Mouse (Mus musculus) adrenal gland, adult 2 months (tissue): ENCODE data around the gene Pgbd5. TPM values are rescaled to one million over a fixed set of nuclear protein-coding genes. Genes with fewer than 3 reads are reported as not detected.
"Not testable (repeated sequence)": the region's sequence is repeated elsewhere in the genome, so short reads cannot be mapped to it uniquely, and the experiment has no call there.

Experiments
- DNase-seq: peaks from one replicate; pipeline ENCODE4 v3.0.0; 2021
- polyA plus RNA-seq: library from polyadenylated mRNA; depleted of rRNA; stranded (reverse); fragments of >200 nt; gene quantifications from 2 replicates; pipeline ENCODE4 v1.2.3, GENCODE M21; 2012
- total RNA-seq, 2 experiments: library from RNA; stranded (reverse); gene quantifications; 2 replicates each; pipeline ENCODE4 v1.2.3; 2021

Gene Pgbd5
- total and polyA plus RNA-seq, 3 experiments = 5.3 to 8.6 (median 5.4) TPM

DNA sequence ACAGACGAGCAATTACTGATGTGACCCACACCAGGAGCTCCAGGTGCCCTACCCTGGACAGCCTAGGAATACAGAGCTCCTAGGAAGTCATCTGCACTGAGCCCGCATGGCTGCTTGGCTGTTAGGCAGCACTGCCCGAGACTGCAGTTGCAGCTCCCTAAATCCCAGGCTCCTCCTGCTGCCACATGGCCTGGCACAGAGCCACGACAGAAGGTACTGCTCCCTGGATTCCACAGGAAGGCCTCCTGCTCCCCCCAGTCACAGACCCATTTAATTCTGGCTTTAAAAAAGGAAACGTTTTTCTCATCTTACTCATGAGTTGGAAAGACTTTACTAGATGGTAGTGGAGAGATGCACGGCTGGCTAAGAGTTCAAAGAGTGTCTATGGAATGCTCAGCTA is 10.0 kb downstream of the Pgbd5 start:
- no peak for DNase-seq

DNA sequence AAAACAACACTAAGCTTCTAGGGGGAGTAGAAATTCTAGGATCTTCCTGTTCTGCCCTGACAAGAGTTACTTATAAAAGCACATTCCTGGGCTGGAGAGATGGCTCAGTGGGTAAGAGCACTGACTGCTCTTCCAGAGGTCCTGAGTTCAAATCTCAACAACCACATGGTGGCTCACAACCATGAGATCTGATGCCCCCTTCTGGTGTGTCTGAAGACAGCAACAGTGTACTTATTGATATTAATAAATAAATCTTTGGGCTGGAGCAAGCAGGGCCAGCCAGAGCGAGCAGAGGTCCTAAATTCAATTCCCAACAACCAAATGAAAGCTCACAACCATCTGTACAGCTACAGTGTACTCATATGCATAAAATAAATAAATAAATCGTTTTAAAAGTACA is 10.7 kb downstream of the Pgbd5 start:
- not testable (repeated sequence) for DNase-seq

DNA sequence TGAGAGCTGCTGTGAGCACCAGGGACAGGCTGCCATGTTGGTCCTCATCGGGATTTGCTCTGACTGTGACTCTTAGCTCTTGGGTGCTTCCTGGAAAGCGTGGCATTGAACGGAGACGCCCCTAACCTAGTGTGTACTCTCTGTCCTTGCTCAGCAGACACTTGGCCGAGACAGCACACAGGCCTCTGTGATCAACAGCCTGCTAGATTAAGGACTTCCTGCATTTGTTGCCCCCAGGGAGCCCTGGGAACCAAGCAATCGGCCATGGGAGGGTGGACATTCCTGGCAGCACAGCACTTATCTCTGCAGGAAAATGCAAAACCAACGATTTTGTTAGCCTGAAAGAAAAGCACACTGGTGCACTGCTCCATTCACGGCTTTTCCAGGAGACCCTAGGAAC is 18.0 kb downstream of the Pgbd5 start:
- DNase-seq = no peak

DNA sequence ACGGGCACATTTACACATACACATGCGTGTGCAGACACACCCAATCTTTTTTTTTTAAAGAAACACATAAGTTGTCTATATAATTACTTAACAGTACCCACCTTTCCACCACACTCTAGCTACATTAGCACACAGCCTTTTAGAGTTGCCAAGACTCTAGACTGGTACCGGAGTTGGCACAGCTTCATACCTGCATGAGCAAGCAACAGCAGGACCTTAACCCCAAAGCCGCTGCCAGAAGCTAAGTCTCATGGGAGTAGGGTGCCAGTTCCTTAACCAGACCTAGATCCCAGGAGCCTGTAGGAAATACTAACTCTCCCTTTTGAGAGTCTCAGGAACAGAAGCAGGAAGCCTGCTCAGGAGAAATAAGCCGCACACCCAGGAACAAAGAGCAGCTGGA is 20.5 kb downstream of the Pgbd5 start:
- no peak for DNase-seq

DNA sequence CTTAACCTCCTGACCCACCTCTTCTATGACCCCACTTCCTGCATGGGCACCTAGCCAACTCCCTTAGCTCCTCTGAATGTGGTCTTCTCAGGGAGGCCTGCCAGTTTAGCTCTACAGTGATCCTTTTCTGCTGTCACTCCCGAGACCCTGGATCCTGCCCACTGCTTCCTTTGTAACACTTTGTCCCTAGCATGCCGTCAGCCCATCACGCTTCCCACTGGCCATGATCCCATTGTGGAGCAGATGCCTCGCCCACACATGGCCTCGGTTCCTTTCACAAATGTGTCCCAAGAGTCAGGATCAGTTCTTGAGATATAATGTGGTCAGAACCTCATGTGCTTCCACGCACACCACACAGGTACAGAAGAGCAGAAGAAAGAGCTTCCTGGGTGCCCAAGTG is 21.3 kb downstream of the Pgbd5 start:
- no peak for DNase-seq

DNA sequence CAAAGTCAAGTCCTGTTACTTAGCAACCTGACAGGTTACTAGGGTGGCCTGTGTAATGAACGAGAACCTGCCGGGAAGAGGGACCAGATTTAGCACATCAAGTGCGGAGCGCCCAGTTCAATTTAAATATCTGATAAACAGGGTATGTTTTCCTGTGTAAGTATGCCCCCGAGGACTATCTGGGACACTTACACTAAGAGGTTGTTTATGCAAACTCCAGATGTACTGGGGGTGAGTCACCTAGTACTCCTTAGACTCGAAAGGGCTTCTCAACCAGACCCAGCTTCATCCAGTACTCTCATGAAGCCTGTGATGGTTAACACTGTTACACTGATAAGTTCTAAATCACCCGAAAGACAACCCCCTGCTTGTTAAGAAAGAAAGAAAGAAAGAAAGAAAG is 22.8 kb downstream of the Pgbd5 start:
- no peak for DNase-seq

DNA sequence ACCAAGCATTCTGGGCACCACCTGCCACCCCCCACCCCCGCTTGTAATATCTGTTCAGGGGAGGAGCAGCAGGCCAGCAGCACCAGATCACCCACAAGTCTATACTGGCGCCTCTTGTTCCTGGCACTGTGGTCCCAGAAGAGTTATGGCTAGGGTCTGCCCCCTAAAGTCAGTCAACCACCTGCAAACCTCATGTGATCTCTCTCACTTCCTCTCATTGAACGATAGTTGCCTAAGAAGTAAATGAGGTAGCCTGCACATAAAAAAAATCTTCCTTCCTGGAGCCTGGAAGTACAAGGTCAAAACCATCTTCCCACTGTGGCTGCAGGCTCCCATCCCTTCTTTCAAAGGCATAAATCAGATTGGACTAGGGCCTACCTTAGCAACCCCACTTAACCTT is 23.7 kb downstream of the Pgbd5 start:
- DNase-seq = no peak

DNA sequence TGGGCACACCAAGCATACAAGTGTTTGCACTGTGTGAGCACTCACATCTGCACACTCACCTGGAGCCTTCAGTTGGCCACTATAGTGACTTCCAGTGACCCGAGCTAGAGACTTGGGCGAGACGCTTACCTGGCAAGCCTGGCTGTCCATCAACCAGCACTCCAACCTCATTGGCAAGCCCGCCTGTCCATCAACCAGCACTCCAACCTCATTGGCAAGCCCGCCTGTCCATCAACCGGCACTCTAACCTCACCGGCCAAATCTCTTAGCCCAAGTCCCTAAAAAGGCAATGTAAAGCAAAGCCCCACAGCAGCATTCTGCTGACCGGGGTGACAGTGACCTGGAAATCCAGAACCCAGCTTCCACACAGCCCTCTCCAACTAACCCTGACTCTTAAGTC is 24.5 kb downstream of the Pgbd5 start:
- DNase-seq = peak; percentile 29

DNA sequence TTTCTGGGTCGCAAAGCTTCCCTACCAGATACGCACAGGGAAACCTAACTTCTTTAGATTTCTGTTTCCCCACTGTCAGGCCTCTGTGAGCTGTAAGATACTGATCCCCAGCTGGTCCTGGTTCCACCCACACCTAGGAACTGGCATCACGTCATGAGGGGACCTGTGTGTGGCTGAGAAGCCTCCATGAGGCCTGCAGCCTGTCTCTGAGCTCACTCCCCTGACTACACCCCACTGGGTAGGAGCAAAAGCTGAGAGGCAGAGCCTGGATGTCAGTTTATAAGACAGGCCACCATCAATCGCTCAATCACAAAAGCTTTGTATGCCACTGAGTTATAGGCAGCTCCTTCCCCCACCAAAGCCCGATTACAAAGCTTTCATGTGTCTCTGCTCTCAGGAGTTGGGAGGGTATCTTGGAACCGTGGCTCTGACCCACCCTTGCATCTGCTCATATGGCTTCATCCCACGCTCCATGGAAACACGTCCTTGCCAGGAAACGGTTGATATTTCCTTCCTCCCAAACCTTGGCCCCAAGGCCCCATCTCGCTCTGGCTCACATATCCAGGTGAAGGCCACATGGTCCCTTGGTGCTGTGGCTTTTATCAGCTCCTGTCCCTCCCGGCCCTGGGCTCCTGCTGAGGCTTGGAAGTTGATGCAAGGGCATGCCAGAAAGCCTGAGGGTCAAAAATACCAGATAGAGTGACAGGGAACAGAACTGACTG is 26.1 kb downstream of the Pgbd5 start:
- peak; percentile 12 for DNase-seq

DNA sequence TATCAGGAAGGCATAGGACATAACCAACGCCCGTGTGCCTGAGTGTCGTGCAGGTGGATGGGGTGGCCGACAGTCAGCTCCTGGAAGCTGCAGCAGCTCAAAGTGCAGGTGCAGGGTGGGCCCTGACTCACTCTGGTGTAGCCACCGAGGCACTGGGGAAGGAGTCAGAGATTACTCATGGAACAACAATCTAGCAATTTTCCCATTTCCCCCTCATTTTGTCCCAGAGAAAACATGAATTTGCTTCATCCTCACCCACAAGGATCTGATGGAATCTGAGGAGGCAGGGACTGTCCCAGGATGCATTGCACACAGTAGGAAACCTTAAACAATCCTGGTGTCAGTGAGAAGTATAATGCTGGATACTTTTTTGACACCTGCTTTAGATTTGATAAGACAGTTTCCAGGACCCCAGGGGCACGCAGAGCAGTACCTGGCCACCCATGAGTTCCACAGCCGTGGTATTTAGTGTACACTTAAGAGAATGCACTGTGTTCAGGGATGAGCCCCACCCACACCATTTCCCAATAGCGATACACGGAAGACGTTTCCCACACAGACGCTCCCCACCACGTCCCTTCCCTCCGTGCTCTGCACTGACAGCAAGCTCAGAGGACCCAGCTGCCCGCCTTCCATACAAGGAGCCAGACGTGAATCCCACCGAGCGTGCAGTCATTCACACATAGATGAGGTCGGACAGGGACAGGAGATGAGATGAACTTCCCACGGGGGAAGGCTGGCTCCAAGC is 26.8 kb downstream of the Pgbd5 start:
- no peak for DNase-seq

DNA sequence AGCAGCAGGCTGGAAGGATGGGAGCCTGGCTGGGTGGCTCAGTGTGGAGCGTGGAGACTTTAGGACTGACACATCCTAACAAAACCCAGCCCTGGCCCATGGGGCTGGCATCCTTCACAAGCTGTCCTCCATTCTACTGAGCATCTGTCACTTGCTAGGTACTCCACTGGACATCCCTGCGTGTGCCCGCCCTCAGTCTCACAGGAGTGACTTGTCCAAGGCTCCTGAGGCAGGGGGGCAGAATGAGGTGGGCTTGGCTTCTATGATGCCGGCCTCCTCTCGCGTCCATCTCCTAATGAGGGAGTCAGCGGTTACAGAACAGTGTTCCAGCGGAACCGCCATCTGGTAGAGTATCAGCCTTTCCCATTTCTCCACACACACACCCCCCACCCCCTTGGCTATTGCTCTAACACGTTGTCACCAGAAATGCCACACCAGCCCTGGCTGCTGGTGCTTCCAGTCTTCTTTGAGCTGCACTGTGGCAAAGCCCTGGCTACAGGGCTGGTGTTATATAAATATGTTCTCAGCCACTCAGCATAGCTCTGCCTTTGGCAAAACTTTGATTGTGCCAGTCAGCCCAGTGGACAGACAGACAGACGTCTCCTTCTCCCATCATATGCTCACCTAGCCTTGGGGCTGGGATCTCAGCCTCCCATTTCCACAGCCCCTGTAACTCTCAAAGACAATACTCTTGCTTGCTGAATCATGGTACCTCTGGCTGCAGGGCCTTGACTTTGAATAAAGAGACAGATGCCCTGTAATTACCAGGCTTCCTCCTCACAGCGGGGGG is 34.8 kb downstream of the Pgbd5 start:
- DNase-seq = no peak

DNA sequence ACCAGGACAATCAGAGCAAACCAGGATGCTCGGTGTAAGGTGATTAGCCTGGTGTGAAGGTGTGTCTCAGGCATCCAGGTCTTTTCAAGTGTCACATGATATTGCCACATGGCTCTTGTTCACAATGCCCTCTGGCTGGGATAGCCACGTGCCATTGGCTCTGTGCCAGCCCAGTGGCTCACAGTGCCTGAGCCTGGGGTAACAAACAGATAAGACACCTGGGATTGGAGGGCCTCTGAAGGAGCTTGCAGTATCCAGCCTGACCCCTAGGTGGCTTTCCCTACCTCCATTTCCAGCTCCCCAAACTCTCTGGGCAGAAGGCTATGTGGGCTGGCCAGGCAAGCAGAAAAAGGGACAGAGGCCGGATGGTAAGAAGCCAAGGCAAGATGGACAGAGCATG is 35.6 kb downstream of the Pgbd5 start:
- peak; percentile 21 for DNase-seq

DNA sequence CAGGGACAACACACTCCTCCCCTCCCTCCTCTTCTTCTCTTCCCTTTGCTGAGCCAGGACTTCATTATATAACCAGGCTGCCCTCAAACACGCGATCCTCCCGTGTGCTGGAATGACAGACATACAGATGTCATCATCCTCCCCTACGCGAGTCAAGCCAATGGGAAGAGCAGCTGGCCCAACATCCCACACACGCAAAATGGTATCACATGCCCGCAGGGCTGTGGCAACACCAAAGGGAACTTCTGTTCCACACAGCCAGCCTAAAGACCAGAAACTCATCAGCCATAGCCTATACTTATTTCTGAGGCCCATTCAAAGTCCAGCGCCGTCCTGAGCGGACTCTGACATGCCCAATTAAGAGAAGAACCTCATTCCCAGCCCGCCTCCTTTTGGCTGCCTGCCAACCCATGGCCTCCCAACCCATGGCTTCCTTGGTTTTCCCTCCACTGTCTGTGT is 40.0 kb downstream of the Pgbd5 start:
- no peak for DNase-seq

DNA sequence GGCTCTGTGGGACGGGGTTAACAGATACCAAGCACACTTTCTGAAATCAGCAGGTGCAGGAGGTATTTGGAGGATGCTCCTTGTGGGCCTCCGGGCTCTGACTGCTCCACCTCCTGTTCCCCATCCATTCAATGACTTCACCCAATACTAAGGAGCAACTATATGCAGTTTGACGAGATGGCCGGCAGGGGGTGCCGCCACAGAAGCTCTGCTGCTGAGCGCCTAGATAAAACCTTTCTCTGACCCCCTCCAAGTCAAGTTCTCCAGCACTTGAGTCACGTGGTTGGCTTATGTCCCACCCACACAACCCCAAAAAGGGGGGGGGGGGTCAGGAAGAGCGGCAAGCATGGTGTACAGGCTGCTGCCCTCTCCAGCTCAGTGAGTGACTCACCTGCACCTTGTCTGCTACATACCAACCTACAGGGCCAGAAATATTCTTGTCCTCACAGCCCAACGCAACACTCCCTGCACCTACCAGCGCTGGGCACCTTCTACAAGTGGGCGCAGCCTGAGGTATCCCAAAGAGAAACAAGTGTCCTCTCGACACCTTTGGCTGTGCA is 40.5 kb downstream of the Pgbd5 start:
- peak; percentile 23 for DNase-seq

DNA sequence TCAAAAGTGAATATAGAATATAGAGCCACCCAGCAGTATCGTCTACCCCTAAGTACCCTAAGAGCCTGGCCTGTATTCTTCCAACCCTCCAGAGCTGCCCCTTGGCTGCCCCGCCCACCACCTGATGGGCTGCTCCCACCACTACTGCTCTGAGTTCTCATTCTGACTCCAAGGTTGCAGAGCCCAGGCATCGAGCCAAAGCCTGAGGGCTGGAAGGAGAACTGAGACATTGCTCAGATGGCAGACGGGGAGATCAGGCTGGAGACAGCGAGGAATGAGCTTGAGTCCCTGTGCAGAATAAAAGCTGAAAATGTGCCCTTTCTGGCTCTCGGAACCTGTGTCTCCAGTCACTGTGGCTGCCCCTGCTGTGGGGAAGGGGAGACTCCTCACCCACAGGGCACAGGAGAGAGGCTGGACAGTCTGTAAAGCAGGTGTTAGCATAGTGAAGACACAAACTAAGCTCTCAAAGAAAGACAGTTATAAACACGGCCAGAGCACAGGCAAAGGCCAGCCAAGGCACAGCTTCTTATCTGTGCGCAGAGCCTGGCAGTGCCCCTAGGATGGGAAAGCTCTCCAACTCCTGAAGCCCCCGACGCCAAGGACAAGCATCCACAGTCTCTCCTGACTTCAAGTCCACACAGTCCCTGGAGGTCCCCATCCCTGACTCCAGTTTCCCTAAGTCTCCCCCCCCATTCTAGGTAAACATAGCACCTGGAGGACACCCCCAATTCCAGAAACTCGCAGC is 42.0 kb downstream of the Pgbd5 start:
- DNase-seq = peak; percentile 89

DNA sequence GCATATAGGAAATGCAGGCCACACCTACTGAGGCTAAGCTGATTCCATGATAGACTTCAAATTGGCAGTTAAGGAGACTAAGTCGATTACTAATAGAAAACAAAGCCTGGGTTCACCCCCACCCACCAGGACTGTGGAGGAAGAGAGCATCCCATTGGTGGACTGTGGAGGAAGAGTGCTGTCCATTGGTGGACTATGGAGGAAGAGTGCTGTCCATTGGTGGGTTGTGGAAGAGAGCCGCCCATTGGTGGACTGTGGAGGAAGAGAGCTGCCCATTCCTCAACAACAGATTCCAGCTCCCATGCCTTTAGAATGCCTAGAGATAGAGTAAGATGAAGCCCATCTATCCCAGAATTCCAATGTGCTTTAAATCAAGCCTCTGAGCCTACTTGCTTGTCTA is 42.9 kb downstream of the Pgbd5 start:
- DNase-seq = no peak

DNA sequence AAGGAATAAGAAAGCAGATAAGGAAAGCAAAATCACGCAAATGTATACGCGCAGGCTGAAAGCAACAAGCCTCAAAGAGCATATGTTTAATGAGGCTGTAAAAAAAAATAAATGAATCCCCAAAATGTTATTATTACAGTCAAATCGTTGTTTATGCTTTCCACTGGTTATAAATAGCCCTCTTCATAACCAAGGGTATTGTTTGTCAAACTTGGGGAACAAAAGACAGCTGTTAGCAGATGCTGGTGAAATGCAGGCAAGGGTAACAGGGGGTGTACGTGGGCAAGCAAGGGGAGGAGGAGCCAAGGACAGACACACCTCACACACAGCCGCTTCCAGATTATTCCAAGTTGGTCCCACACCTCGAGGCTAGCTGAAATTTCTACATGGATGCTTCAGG is 44.1 kb downstream of the Pgbd5 start:
- no peak for DNase-seq

DNA sequence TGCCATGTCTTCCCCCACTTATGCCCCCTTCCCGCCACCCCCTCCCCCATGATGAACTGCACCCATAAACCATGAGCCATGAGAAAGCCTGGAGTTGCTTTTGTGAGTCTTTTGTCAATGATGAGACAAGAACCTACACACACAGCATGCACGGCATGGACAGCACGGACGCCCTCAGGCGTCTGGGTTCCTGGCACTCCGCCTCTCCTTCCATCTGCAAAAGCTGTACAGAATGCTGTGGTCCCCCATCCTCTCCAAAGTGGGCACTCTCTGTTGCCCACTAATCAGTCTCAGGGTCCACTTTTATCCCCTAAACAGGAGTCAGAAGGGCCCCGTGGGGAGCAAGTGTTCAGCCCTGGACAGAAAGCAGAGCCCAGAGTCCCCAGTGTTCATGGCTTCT is 44.5 kb downstream of the Pgbd5 start:
- DNase-seq = no peak

DNA sequence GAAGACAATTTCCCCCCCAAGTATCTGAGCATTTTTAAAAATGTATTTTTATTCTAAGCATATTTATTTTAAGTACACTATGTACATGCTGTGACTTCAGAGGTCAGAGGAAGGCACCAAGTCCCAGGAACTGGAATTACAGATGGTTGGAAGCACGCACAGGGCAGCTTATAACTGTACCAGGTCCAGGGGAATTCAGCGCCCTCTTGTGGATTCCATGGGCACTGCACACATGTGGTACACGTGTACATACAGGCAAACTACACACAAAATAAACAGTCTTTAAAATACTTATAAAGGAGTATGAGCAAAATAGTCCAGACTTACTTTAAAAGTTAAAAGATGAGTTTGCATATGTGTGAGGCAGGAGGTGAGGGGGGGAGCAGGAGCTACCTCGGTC is 45.5 kb downstream of the Pgbd5 start:
- DNase-seq = no peak

DNA sequence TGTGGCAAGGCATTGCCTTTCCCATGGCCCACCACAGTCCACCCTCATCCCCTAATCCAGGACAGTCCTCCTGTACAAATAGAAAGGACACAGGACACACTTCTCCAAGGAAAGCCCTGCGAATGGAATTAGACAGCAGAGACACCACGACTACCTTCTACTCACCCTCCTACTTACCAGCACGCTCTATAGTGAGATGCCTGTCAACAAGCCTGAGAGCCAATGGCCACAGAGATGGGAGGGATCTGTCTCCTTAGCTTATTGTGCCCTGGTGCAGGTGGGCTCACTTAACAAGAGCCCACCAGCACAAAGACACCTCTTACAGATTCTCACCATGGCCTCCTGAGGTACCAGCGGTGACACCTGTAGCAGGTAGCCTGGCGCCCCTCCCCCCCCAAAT is 46.4 kb downstream of the Pgbd5 start:
- DNase-seq = no peak

DNA sequence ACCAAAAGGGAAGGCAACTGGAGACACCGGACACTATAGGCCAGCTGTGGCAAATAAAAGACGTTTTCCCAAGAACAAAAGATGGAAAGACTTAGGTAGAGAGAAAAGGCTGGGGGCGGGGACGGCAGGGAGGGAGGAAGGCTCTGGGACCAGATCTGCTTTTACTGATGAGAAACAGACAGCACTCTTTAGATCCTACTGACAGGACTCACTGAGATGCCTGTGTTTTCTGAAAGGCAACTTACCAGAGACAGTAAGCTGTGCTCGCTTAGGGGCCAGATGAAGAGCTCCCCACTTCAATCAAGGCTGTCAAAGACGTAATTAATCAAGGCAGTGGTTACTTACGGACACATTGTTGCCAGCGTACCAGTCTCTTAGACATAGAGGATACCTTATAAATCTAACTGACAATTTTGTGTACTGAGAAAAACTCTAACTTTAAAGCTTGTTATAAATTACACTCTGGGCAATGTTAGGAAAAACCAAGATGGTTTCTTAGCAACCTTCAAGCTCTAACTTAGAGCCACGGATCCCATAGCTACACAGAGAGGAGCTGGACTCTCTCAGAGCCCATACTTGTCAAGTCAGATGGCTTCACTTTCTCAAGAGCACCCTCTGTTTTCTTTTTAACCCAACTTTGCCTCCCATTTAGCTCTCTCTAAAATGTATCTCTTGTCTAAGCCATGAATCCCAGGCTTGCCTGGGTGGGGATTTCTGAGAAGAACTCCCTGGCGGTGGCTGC is 47.0 kb downstream of the Pgbd5 start:
- no peak for DNase-seq
